In the genomic region with DNA sequence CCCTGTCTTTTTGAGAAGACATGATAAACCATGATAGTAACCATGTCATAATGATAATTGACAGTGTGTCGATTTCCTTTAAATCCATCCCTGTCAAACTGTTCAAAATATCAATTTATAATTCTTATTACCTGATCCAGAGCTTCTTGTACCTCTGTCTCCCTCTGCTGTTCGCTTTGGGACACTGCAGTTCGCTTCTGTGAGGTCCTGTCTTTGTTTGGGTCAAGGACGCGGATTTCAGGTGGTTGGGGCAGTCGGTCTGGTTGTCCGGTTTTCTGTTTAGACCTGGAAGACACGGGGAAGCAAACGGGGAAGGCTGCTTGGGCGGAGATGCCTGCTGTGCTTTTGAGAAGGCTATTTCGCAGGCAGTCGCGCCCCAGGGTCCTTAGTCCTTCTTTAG, we compare ENCODE assay signal across 8 mouse cellular contexts. TPM values are rescaled to one million over a fixed set of nuclear protein-coding genes. Genes with fewer than 3 reads are reported as not detected.
DNase-seq lines count a peak whose midpoint lies in the region; ATAC-seq and TF ChIP-seq lines count a peak whose summit lies in the region.

No protein-coding gene starts in this region.

- H3K27me3 ChIP-seq in hindbrain, postnatal 0 days (ENCODE audit: insufficient read depth, low read length) = peaks cover 73% of the 10 kb centered on the region

- TF ChIP-seq CTCF in hindbrain, postnatal 0 days (IDR thresholded peaks at IDR 0.05; ENCODE audit: low read depth) = peak; percentile 95

- no peaks in the 10 kb centered on the region for H3K9me3 ChIP-seq in hindbrain, postnatal 0 days (ENCODE audit: low read length)

- peak; percentile 91 for DNase-seq in R1 (ENCODE audit: low read depth, low spot score)
- DNase-seq in cerebellum, postnatal 10 days = peak; percentile 80 to 87
- DNase-seq in frontal cortex, postnatal 36 days (ENCODE audit: low spot score in 2 of 2) = peak; percentile 42 to 68
- DNase-seq in hindbrain, postnatal 0 days (ENCODE audit: low spot score) = peak; percentile 80
- peak; percentile 59 to 66 for DNase-seq in left cerebral cortex, adult 18-20 months (ENCODE audit: low spot score in 2 of 2)
- peak; percentile 57 to 77 for DNase-seq in lung, postnatal 4 days
- peak; percentile 42 to 69 for DNase-seq in right cerebral cortex, postnatal 10 days (ENCODE audit: low spot score in 2 of 2)

- WGBS in hindbrain, postnatal 0 days = under 1% methylated on average over 13 of the region's 13 CpGs

- H3K4me1 ChIP-seq in hindbrain, postnatal 0 days (ENCODE audit: insufficient read depth, low read length) = 0 out of 2 replicates have a peak, but pooled peaks cover 3% of the 10 kb centered on the region

- peak overlapping the region; percentile 64 for H3K4me2 ChIP-seq in hindbrain, postnatal 0 days (ENCODE audit: low read depth, low read length)

- peak overlapping the region; percentile 37 for H3K4me3 ChIP-seq in hindbrain, postnatal 0 days (ENCODE audit: low read length)

- H3K36me3 ChIP-seq in hindbrain, postnatal 0 days (ENCODE audit: insufficient read depth, low read length) = no peaks in the 10 kb centered on the region

- ATAC-seq in hindbrain, postnatal 0 days = no peak
- no peak for ATAC-seq in activated CD4-positive, CD25-positive, alpha-beta regulatory T cell, adult 4 months

- H3K27ac ChIP-seq in hindbrain, postnatal 0 days = no peak overlapping the region

- H3K9ac ChIP-seq in hindbrain, postnatal 0 days (replicated peaks; ENCODE audit: low read length) = 0 out of 2 replicates have a peak overlapping the region, but pooled peaks have one; percentile 33

RNA-seq across cellular contexts. Expression of a gene that starts 11.5 kb away (rescaled TPM):
- not detected in 2 replicates for total RNA-seq in hindbrain, postnatal 0 days (2014; rRNA removed)
- not detected in 2 replicates for polyA plus RNA-seq in hindbrain, postnatal 0 days (2015; fragmentation: Nextera tagmentation; extraction: Ambion mirVana)
- not detected for total RNA-seq in left cerebral cortex, adult 18-20 months (2021)
- polyA plus RNA-seq in activated CD4-positive, CD25-positive, alpha-beta regulatory T cell, adult 4 months (2017; shearing (Covaris generic)) = under 1 TPM in 1 of 2 experiments, not detected in 1; 0.32 TPM
